Mouse (Mus musculus) kidney, adult 2 months (tissue): ENCODE data around the gene Snx21. TPM values are rescaled to one million over a fixed set of nuclear protein-coding genes. Genes with fewer than 3 reads are reported as not detected.

Experiments
- DNase-seq: peaks from one replicate; pipeline ENCODE4 v3.0.0; 2021
- H3K27ac ChIP-seq: fragments of 200-500 bp; 2 replicates; pipeline ENCODE4 v1.5.1; 2012; ENCODE audit warnings: low read depth, low read length, control low read depth, inconsistent platforms; ENCODE audit not compliant: insufficient read depth
- H3K27me3 ChIP-seq: fragments of 200-500 bp; replicated peaks from 2 replicates; pipeline ENCODE4 v1.6.1; 2012; ENCODE audit warnings: mild to moderate bottlenecking, moderate library complexity, low read length, inconsistent platforms; ENCODE audit not compliant: control insufficient read depth, insufficient read depth
- H3K36me3 ChIP-seq: fragments of 200-500 bp; 2 replicates; pipeline ENCODE4 v1.6.1; 2012; ENCODE audit warnings: mild to moderate bottlenecking, moderate library complexity, low read length, inconsistent platforms; ENCODE audit not compliant: control insufficient read depth, insufficient read depth
- H3K4me1 ChIP-seq: fragments of 200-500 bp; 2 replicates; pipeline ENCODE4 v1.6.1; 2011; ENCODE audit warnings: low read length; ENCODE audit not compliant: control insufficient read depth, insufficient read depth
- H3K4me3 ChIP-seq: fragments of 200-500 bp; 2 replicates; pipeline ENCODE4 v1.5.1; 2011; ENCODE audit warnings: mild to moderate bottlenecking, low read depth, low read length, control low read depth; ENCODE audit not compliant: insufficient read depth
- CTCF ChIP-seq: fragments of 200-500 bp; conservative IDR thresholded peaks from 2 replicates; pipeline ENCODE4 v1.5.1; 2011; ENCODE audit warnings: low read depth, mild to moderate bottlenecking, control low read depth, low read length, moderate library complexity, mixed read lengths; ENCODE audit not compliant: insufficient read depth, insufficient read length
- POLR2A ChIP-seq: fragments of 200-500 bp; IDR thresholded peaks from one replicate; pipeline ENCODE4 v1.6.1; 2011; ENCODE audit warnings: low read depth, low read length, control low read depth
- WGBS: fragments of 180-500 bp; shearing (Covaris S2); methylation state at CpG from one replicate; pipeline ENCODE4 v1.1.7; 2018; 5-methylcytosine and 5-hydroxymethylcytosine counted together
- polyA plus RNA-seq: library from polyadenylated mRNA; depleted of rRNA; stranded (reverse); fragments of >200 nt; gene quantifications from 2 replicates; pipeline ENCODE4 v1.2.3, GENCODE M21; 2012; rRNA removed

Gene Snx21
- polyA plus RNA-seq, 1 experiment, result 23.2 TPM

- peak within 1 kb of the TSS; percentile 71 for H3K4me3 ChIP-seq
- under 1% methylated on average over 31 of the region's 31 CpGs for WGBS
- H3K4me1 ChIP-seq, result 0 out of 2 replicates have a peak, but pooled peaks cover 3% of the 10 kb centered on the region
- TF ChIP-seq POLR2A (no peak), CTCF (no peak)
- no peaks in the 10 kb centered on the region for H3K27me3 ChIP-seq
- DNase-seq, result peak; percentile 97
- H3K36me3 ChIP-seq, result 0 out of 2 replicates have a peak, but pooled peaks cover under 1% of the 10 kb centered on the region
- H3K27ac ChIP-seq, result peak within 1 kb of the TSS; percentile 76
These were observed 47.8 kb downstream of the Snx21 start, which contains the start of gene Neurl2 for GRCm38 (mm10) chr2:164833314-164833959. TSS of gene Neurl2 (minus strand) at chr2:164833456.

- TF ChIP-seq CTCF, result 0 out of 2 replicates have a peak, but pooled peaks have one; percentile 13
- TF ChIP-seq POLR2A, result no peak
- Histone ChIP-seq H3K36me3 (peaks cover 2% of the 10 kb centered on the region; the same call in 1 of the 2 replicates), H3K27ac (peak overlapping the region; percentile 40; the same call in 1 of the 2 replicates), H3K4me1 (0 out of 2 replicates have a peak, but pooled peaks cover 3% of the 10 kb centered on the region), H3K27me3 (no peaks in the 10 kb centered on the region), H3K4me3 (peak overlapping the region; percentile 71)
- 25% methylated on average over 8 of the region's 8 CpGs for WGBS
- peak; percentile 54 for DNase-seq
These were observed 48.9 kb downstream of the Snx21 start for GRCm38 (mm10) chr2:164834531-164834930.

GRCm38 (mm10) chr2:164835164-164835563, 49.5 kb downstream of the Snx21 start:
- 94% methylated on average over 4 of the region's 4 CpGs for WGBS
- DNase-seq, result no peak
- no peak for TF ChIP-seq POLR2A
- TF ChIP-seq CTCF, result no peak
- Histone ChIP-seq H3K4me1 (0 out of 2 replicates have a peak, but pooled peaks cover 3% of the 10 kb centered on the region), H3K4me3 (no peak overlapping the region), H3K27ac (no peak overlapping the region), H3K36me3 (peaks cover 2% of the 10 kb centered on the region; the same call in 1 of the 2 replicates), H3K27me3 (no peaks in the 10 kb centered on the region)

Other genes starting within 250 kb of the Snx21 start
- gene Wfdc2, start 223.4 kb upstream of the Snx21 start, polyA plus RNA-seq, result 459 and 460 TPM in 2 replicates
- gene Spint3, start 212.4 kb upstream of the Snx21 start, polyA plus RNA-seq, result not detected in 2 replicates
- not detected in 2 replicates for gene Wfdc6a, start 200.4 kb upstream of the Snx21 start, polyA plus RNA-seq
- gene Eppin, start 192.2 kb upstream of the Snx21 start, polyA plus RNA-seq, result not detected in 2 replicates
- gene Wfdc6b, start 172.3 kb upstream of the Snx21 start, polyA plus RNA-seq, result not detected in 2 replicates
- not detected in 2 replicates for gene Wfdc8, start 172.2 kb upstream of the Snx21 start, polyA plus RNA-seq
- 9.2 and 10.3 TPM in 2 replicates for gene Wfdc16, start 147.0 kb upstream of the Snx21 start, polyA plus RNA-seq
- gene Wfdc10, start 129.8 kb upstream of the Snx21 start, polyA plus RNA-seq, result not detected in 2 replicates
- not detected in 2 replicates for gene Wfdc9, start 129.2 kb upstream of the Snx21 start, polyA plus RNA-seq
- not detected in 2 replicates for gene Wfdc11, start 111.7 kb upstream of the Snx21 start, polyA plus RNA-seq
- gene Wfdc13, start 100.7 kb upstream of the Snx21 start, polyA plus RNA-seq, result not detected in 2 replicates
- not detected in 2 replicates for gene Spint4, start 87.3 kb upstream of the Snx21 start, polyA plus RNA-seq
- not detected in 2 replicates for gene Spint5, start 70.5 kb upstream of the Snx21 start, polyA plus RNA-seq
- 0.57 and 1.0 TPM in 2 replicates for gene Wfdc3, start 39.9 kb upstream of the Snx21 start, polyA plus RNA-seq
- 32.6 and 34.5 TPM in 2 replicates for gene Dnttip1, start 39.8 kb upstream of the Snx21 start, polyA plus RNA-seq
- gene Ube2c, start 15.9 kb upstream of the Snx21 start, polyA plus RNA-seq, result 6.6 and 7.1 TPM in 2 replicates
- 124 TPM in 1 of 2 replicates, not detected in the other for gene Tnnc2, start 5.9 kb upstream of the Snx21 start, polyA plus RNA-seq
- gene Acot8, start 19.1 kb downstream of the Snx21 start, polyA plus RNA-seq, result 68.4 and 75.7 TPM in 2 replicates
- gene Zswim3, start 19.3 kb downstream of the Snx21 start, polyA plus RNA-seq, result 2.2 and 2.7 TPM in 2 replicates
- gene Zswim1, start 36.9 kb downstream of the Snx21 start, polyA plus RNA-seq, result 11.7 and 11.8 TPM in 2 replicates
- gene Spata25, start 42.7 kb downstream of the Snx21 start, polyA plus RNA-seq, result 0.20 TPM in 1 of 2 replicates, not detected in the other
- 504 and 687 TPM in 2 replicates for gene Ctsa, start 47.0 kb downstream of the Snx21 start, polyA plus RNA-seq
- gene Neurl2, start 47.6 kb downstream of the Snx21 start, polyA plus RNA-seq, result 3.7 and 4.7 TPM in 2 replicates
- 39.6 and 41.5 TPM in 2 replicates for gene Pltp, start 71.9 kb downstream of the Snx21 start, polyA plus RNA-seq
- 37.2 and 43.1 TPM in 2 replicates for gene Pcif1, start 93.5 kb downstream of the Snx21 start, polyA plus RNA-seq
- gene Zfp335, start 125.9 kb downstream of the Snx21 start, polyA plus RNA-seq, result 20.4 and 25.7 TPM in 2 replicates
- gene Mmp9, start 155.0 kb downstream of the Snx21 start, polyA plus RNA-seq, result 1.7 and 1.8 TPM in 2 replicates
- gene Slc12a5, start 175.0 kb downstream of the Snx21 start, polyA plus RNA-seq, result 1.5 and 2.2 TPM in 2 replicates
- gene Ncoa5, start 249.0 kb downstream of the Snx21 start, polyA plus RNA-seq, result 31.3 and 34.4 TPM in 2 replicates